32 mouse cellular contexts compared by ENCODE assay signal in genomic region chr4:115742658-115743057, GRCm38 (mm10). TPM values are rescaled to one million over a fixed set of nuclear protein-coding genes. Genes with fewer than 3 reads are reported as not detected.
DNase-seq lines count a peak whose midpoint lies in the region; ATAC-seq and TF ChIP-seq lines count a peak whose summit lies in the region.
"Had no signal": no experiment of that assay in that cellular context is flagged by ENCODE, and none has a peak within 500 bp of the region (broad histone marks: within the 10 kb centered on the region; RNA-seq: fewer than 3 reads in every experiment).

No protein-coding gene starts in this region.

- H3K4me3 ChIP-seq in forebrain, postnatal 0 days (ENCODE audit: low read depth, low read length) = no peak overlapping the region
- no peak overlapping the region for H3K4me3 ChIP-seq in forebrain, embryonic 15.5 days
- H3K4me3 ChIP-seq in kidney, postnatal 0 days (replicated peaks; ENCODE audit: low read depth, low read length) = no peak overlapping the region
- no peak overlapping the region for H3K4me3 ChIP-seq in stomach, postnatal 0 days (ENCODE audit: low read depth, low read length)
- H3K4me3 ChIP-seq: forebrain, embryonic 13.5 days; hindbrain, embryonic 13.5 days; liver, embryonic 13.5 days; midbrain, embryonic 13.5 days; myocyte; neural tube, embryonic 12.5 days had no signal

- H3K36me3 ChIP-seq in forebrain, postnatal 0 days (ENCODE audit: insufficient read depth) = peaks cover 33% of the 10 kb centered on the region
- H3K36me3 ChIP-seq in forebrain, embryonic 15.5 days = peaks cover 34% of the 10 kb centered on the region
- H3K36me3 ChIP-seq in kidney, postnatal 0 days (ENCODE audit: insufficient read depth, low read length) = peaks cover 21% of the 10 kb centered on the region
- H3K36me3 ChIP-seq in stomach, postnatal 0 days (ENCODE audit: control insufficient read depth, insufficient read depth, low read length) = no peaks in the 10 kb centered on the region; the same call in 1 of the 2 replicates

- no peaks in the 10 kb centered on the region for H3K27me3 ChIP-seq in forebrain, postnatal 0 days (ENCODE audit: insufficient read depth, low read length)
- no peaks in the 10 kb centered on the region for H3K27me3 ChIP-seq in forebrain, embryonic 15.5 days
- H3K27me3 ChIP-seq in kidney, postnatal 0 days (ENCODE audit: insufficient read depth, low read length) = no peaks in the 10 kb centered on the region
- no peaks in the 10 kb centered on the region for H3K27me3 ChIP-seq in stomach, postnatal 0 days (ENCODE audit: control insufficient read depth, insufficient read depth, low read length)
- H3K27me3 ChIP-seq: CH12.LX; forebrain, embryonic 13.5 days; hindbrain, embryonic 13.5 days; liver, embryonic 13.5 days; megakaryocyte, embryonic 14.5 days; midbrain, embryonic 13.5 days; neural tube, embryonic 12.5 days had no signal

- ATAC-seq in forebrain, postnatal 0 days = no peak
- ATAC-seq in forebrain, embryonic 15.5 days (replicated peaks) = no peak
- ATAC-seq in kidney, postnatal 0 days (replicated peaks; ENCODE audit: low FRiP score, low read depth) = no peak
- ATAC-seq in stomach, postnatal 0 days (ENCODE audit: low FRiP score, low TSS enrichment) = no peak
- ATAC-seq in monocyte, adult 5-6 weeks (replicated peaks; ENCODE audit: insufficient number of reproducible peaks, low FRiP score, low TSS enrichment, poor library complexity, severe bottlenecking) = no peak
- ATAC-seq: forebrain, embryonic 13.5 days; midbrain, embryonic 13.5 days had no signal

- H3K9ac ChIP-seq in forebrain, postnatal 0 days = no peak overlapping the region
- H3K9ac ChIP-seq in forebrain, embryonic 15.5 days (replicated peaks) = no peak overlapping the region
- H3K9ac ChIP-seq in kidney, postnatal 0 days (ENCODE audit: low read depth, low read length) = no peak overlapping the region
- H3K9ac ChIP-seq in stomach, postnatal 0 days (ENCODE audit: low read length) = no peak overlapping the region
- H3K9ac ChIP-seq: forebrain, embryonic 13.5 days; hindbrain, embryonic 13.5 days; liver, embryonic 13.5 days; midbrain, embryonic 13.5 days; neural tube, embryonic 12.5 days had no signal

- peaks cover 10% of the 10 kb centered on the region for H3K4me1 ChIP-seq in forebrain, postnatal 0 days (ENCODE audit: insufficient read depth)
- peaks cover 19% of the 10 kb centered on the region for H3K4me1 ChIP-seq in forebrain, embryonic 15.5 days
- H3K4me1 ChIP-seq in kidney, postnatal 0 days (replicated peaks; ENCODE audit: insufficient read depth, low read length) = peaks cover 15% of the 10 kb centered on the region; the same call in 1 of the 2 replicates
- peaks cover 5% of the 10 kb centered on the region for H3K4me1 ChIP-seq in stomach, postnatal 0 days (replicated peaks; ENCODE audit: control insufficient read depth, insufficient read depth)

- no peak for TF ChIP-seq EP300 in stomach, postnatal 0 days (optimal IDR thresholded peaks at IDR 0.05)

- H3K27ac ChIP-seq in forebrain, postnatal 0 days (ENCODE audit: low read depth, low read length) = no peak overlapping the region
- H3K27ac ChIP-seq in forebrain, embryonic 15.5 days (replicated peaks) = no peak overlapping the region
- no peak overlapping the region for H3K27ac ChIP-seq in kidney, postnatal 0 days
- H3K27ac ChIP-seq in stomach, postnatal 0 days (replicated peaks) = no peak overlapping the region
- H3K27ac ChIP-seq: forebrain, embryonic 13.5 days; hindbrain, embryonic 13.5 days; liver, embryonic 13.5 days; midbrain, embryonic 13.5 days; neural tube, embryonic 12.5 days had no signal

- H3K9me3 ChIP-seq in forebrain, postnatal 0 days (ENCODE audit: low read length) = no peaks in the 10 kb centered on the region
- no peaks in the 10 kb centered on the region for H3K9me3 ChIP-seq in forebrain, embryonic 15.5 days
- H3K9me3 ChIP-seq in kidney, postnatal 0 days (replicated peaks; ENCODE audit: low read length) = no peaks in the 10 kb centered on the region
- no peaks in the 10 kb centered on the region for H3K9me3 ChIP-seq in stomach, postnatal 0 days (ENCODE audit: control insufficient read depth, low read length)
- H3K9me3 ChIP-seq: forebrain, embryonic 13.5 days; hindbrain, embryonic 13.5 days; liver, embryonic 13.5 days; megakaryocyte, embryonic 14.5 days; midbrain, embryonic 13.5 days; neural tube, embryonic 12.5 days had no signal

- no peak for DNase-seq in forebrain, postnatal 0 days
- DNase-seq in kidney, postnatal 0 days (ENCODE audit: low spot score) = no peak
- DNase-seq in kidney, adult 11 months = no peak
- peak; percentile 8 for DNase-seq in lung, postnatal 36 days
- no peak for DNase-seq in lung, postnatal 4 days
- DNase-seq in stomach, postnatal 0 days (ENCODE audit: low spot score) = no peak
- DNase-seq: adrenal gland, postnatal 10 days; cerebellum, adult 9-10 months; cerebellum, postnatal 36 days; heart, postnatal 4 days; kidney, adult 2 months; left cerebral cortex, postnatal 4 days; liver, embryonic 13.5 days; lung, adult 2 months; right cerebral cortex, adult 18-20 months; thymus, adult 2 months; thymus, postnatal 36 days had no signal

- no peak overlapping the region for H3K4me2 ChIP-seq in forebrain, postnatal 0 days (ENCODE audit: low read depth)
- H3K4me2 ChIP-seq in forebrain, embryonic 15.5 days (replicated peaks) = no peak overlapping the region
- H3K4me2 ChIP-seq in kidney, postnatal 0 days (ENCODE audit: low read length) = no peak overlapping the region
- H3K4me2 ChIP-seq in stomach, postnatal 0 days (replicated peaks; ENCODE audit: low read depth) = no peak overlapping the region
- H3K4me2 ChIP-seq: forebrain, embryonic 13.5 days; heart, embryonic 11.5 days; hindbrain, embryonic 13.5 days; liver, embryonic 13.5 days; midbrain, embryonic 13.5 days; neural tube, embryonic 12.5 days had no signal

- TF ChIP-seq CTCF in forebrain, postnatal 0 days (IDR thresholded peaks at IDR 0.05; ENCODE audit: low read depth) = peak; percentile 17; the same call in 1 of the 2 replicates
- TF ChIP-seq CTCF in kidney, postnatal 0 days (IDR thresholded peaks at IDR 0.05; ENCODE audit: low read depth) = peak; percentile 34; the same call in 1 of the 2 replicates
- peak; percentile 45 for TF ChIP-seq CTCF in stomach, postnatal 0 days (IDR thresholded peaks at IDR 0.05; ENCODE audit: low read depth)

RNA-seq across cellular contexts. Expression of gene Efcab14, which starts 5.1 kb away (rescaled TPM):
- total RNA-seq in forebrain, postnatal 0 days (2014; rRNA removed) = 12.0 and 14.9 TPM in 2 replicates
- 9.1 and 14.6 TPM in 2 replicates for polyA plus RNA-seq in forebrain, postnatal 0 days (2015; fragmentation: Nextera tagmentation; extraction: Ambion mirVana)
- polyA plus RNA-seq in forebrain, embryonic 15.5 days (2015; fragmentation: Nextera tagmentation; extraction: Ambion mirVana) = 19.6 and 20.2 TPM in 2 replicates
- 28.9 and 30.4 TPM in 2 replicates for polyA plus RNA-seq in kidney, postnatal 0 days (2015; fragmentation: Nextera tagmentation; extraction: Ambion mirVana)
- 16.3 and 17.0 TPM in 2 replicates for polyA plus RNA-seq in stomach, postnatal 0 days (2015; fragmentation: Nextera tagmentation; extraction: Ambion mirVana)
- total RNA-seq in monocyte, adult 5-6 weeks (2017) = 23.1 to 39.7 TPM (median 23.5 TPM) in 3 replicates

RNA-seq across cellular contexts. Expression of gene Tex38, which starts 38.2 kb away (rescaled TPM):
- 0.95 TPM in 1 of 2 replicates, not detected in the other for total RNA-seq in forebrain, postnatal 0 days (2014; rRNA removed)
- polyA plus RNA-seq in forebrain, postnatal 0 days (2015; fragmentation: Nextera tagmentation; extraction: Ambion mirVana) = 0.43 and 0.59 TPM in 2 replicates
- 0.59 TPM in 1 of 2 replicates, not detected in the other for polyA plus RNA-seq in forebrain, embryonic 15.5 days (2015; fragmentation: Nextera tagmentation; extraction: Ambion mirVana)
- polyA plus RNA-seq in kidney, postnatal 0 days (2015; fragmentation: Nextera tagmentation; extraction: Ambion mirVana) = 0.59 and 0.64 TPM in 2 replicates
- 0.21 TPM in 2 replicates for polyA plus RNA-seq in stomach, postnatal 0 days (2015; fragmentation: Nextera tagmentation; extraction: Ambion mirVana)
- total RNA-seq in monocyte, adult 5-6 weeks (2017) = not detected in 3 replicates
- total RNA-seq: ES-E14; layer of hippocampus, postnatal 14 days had no signal
- polyA plus RNA-seq: C2C12; embryonic facial prominence, embryonic 11.5 days; forebrain, embryonic 13.5 days; heart, embryonic 16.5 days; liver, embryonic 13.5 days; myocyte had no signal

RNA-seq across cellular contexts. Expression of gene Atpaf1, which starts 42.0 kb away (rescaled TPM):
- total RNA-seq in forebrain, postnatal 0 days (2014; rRNA removed) = 22.1 and 34.0 TPM in 2 replicates
- 28.0 and 40.9 TPM in 2 replicates for polyA plus RNA-seq in forebrain, postnatal 0 days (2015; fragmentation: Nextera tagmentation; extraction: Ambion mirVana)
- polyA plus RNA-seq in forebrain, embryonic 15.5 days (2015; fragmentation: Nextera tagmentation; extraction: Ambion mirVana) = 34.6 and 37.5 TPM in 2 replicates
- polyA plus RNA-seq in kidney, postnatal 0 days (2015; fragmentation: Nextera tagmentation; extraction: Ambion mirVana) = 61.6 and 62.1 TPM in 2 replicates
- polyA plus RNA-seq in stomach, postnatal 0 days (2015; fragmentation: Nextera tagmentation; extraction: Ambion mirVana) = 30.4 and 30.6 TPM in 2 replicates
- total RNA-seq in monocyte, adult 5-6 weeks (2017) = 3.2 to 9.0 TPM (median 7.3 TPM) in 3 replicates
